Mouse (Mus musculus): ENCODE measurements around the gene Shisa8. TPM values are rescaled to one million over a fixed set of nuclear protein-coding genes. Genes with fewer than 3 reads are reported as not detected.

Shisa8 gene
- polyA plus RNA-seq, 1 experiment from 2014 or later = 0.46 TPM

DNA sequence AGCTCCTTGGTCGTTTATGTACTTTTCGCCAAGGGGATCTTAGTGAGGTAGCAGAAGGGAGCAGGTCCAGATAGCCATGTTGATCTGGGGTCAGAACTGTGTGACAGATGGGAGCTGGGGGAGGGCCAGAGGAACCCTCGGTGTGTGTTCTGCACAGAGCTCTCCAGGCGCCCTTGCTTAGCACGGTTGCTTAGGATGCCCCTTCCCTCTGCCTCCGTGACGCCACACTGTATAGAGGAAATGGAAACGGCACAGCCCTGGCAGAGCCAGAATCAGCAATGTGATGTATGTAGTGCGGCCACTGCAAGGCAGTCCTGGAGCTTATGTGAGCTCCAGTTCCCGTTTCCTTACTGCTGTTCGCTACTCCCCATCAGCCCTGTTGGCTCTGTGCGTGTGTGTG, 16.3 kb downstream of the Shisa8 start:
- Histone ChIP-seq H3K4me2 (ENCODE audit: low read depth) (no peak overlapping the region), H3K4me1 (ENCODE audit: control insufficient read depth, insufficient read depth, low read length) (no peaks in the 10 kb centered on the region), H3K27ac (ENCODE audit: low read depth, low read length) (no peak overlapping the region), H3K36me3 (ENCODE audit: control insufficient read depth, insufficient read depth, low read length) (peaks cover 46% of the 10 kb centered on the region), H3K9ac (ENCODE audit: low read length) (no peak overlapping the region), H3K4me3 (ENCODE audit: low read depth, low read length) (no peak overlapping the region), H3K27me3 (ENCODE audit: control insufficient read depth, insufficient read depth, low read length) (no peaks in the 10 kb centered on the region), H3K9me3 (ENCODE audit: control insufficient read depth, low read length) (no peaks in the 10 kb centered on the region)
- ATAC-seq (ENCODE audit: insufficient read depth, low FRiP score, low TSS enrichment) (no peak), DNase-seq (ENCODE audit: low spot score) (no peak)
- WGBS = 89% methylated on average over 12 of the region's 12 CpGs

- Histone ChIP-seq H3K9me3 (ENCODE audit: control insufficient read depth, low read length) (no peaks in the 10 kb centered on the region), H3K27me3 (ENCODE audit: control insufficient read depth, insufficient read depth, low read length) (no peaks in the 10 kb centered on the region), H3K4me2 (ENCODE audit: low read depth) (no peak overlapping the region), H3K27ac (ENCODE audit: low read depth, low read length) (no peak overlapping the region), H3K4me1 (ENCODE audit: control insufficient read depth, insufficient read depth, low read length) (no peaks in the 10 kb centered on the region), H3K36me3 (ENCODE audit: control insufficient read depth, insufficient read depth, low read length) (peaks cover 30% of the 10 kb centered on the region), H3K9ac (ENCODE audit: low read length) (no peak overlapping the region), H3K4me3 (ENCODE audit: low read depth, low read length) (no peak overlapping the region)
- 86% methylated on average over 8 of the region's 8 CpGs for WGBS
- ATAC-seq (ENCODE audit: insufficient read depth, low FRiP score, low TSS enrichment) (no peak), DNase-seq (ENCODE audit: low spot score) (no peak)
Observed at GRCm38 (mm10) chr15:82192617-82193016, 20.0 kb downstream of the Shisa8 start.

DNA sequence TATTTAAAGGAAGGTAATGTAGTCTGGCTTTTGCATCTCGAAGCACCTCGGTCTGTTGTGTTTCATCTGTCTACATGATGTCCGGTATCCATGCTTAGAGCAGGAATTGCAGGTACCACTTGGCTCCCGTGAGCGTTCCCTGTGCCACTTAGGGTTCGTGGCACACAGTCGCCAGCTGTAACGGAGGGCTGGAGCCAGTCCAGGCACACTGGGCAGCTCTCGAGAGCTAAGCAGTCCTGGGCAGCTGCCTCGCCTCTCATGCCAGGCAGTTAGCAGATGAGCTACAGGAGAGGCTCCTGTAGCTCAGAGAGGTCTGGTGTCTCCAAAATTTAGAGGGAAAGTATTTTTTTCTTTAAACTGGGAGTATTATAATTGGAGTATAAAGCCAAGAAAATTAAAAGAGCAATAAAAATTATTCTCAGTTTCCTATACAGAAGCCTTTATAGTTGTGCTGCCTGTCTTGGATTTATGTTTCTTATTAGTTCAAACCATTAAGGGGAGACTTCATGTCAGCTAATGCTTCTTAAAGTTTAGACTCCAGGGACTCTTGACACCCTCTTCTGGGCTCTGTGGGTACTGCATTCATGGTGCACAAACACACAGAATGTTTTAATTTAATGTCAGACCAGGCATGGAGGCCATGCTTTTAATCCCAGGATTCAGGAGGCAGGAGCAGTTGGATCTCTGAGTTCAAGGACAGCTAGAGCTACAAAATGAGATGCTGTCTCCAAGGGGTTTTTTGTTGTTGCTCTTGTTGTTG, 24.0 kb downstream of the Shisa8 start:
- ATAC-seq (ENCODE audit: insufficient read depth, low FRiP score, low TSS enrichment) = no peak
- Histone ChIP-seq H3K27me3 (ENCODE audit: control insufficient read depth, insufficient read depth, low read length) (no peaks in the 10 kb centered on the region), H3K27ac (ENCODE audit: low read depth, low read length) (no peak overlapping the region), H3K9ac (ENCODE audit: low read length) (no peak overlapping the region), H3K4me1 (ENCODE audit: control insufficient read depth, insufficient read depth, low read length) (no peaks in the 10 kb centered on the region), H3K4me2 (ENCODE audit: low read depth) (no peak overlapping the region), H3K9me3 (ENCODE audit: control insufficient read depth, low read length) (no peaks in the 10 kb centered on the region), H3K36me3 (ENCODE audit: control insufficient read depth, insufficient read depth, low read length) (peaks cover 40% of the 10 kb centered on the region), H3K4me3 (ENCODE audit: low read depth, low read length) (no peak overlapping the region)
- DNase-seq (ENCODE audit: low spot score) = peak; percentile 52
- WGBS = 97% methylated on average over 10 of the region's 10 CpGs

DNA sequence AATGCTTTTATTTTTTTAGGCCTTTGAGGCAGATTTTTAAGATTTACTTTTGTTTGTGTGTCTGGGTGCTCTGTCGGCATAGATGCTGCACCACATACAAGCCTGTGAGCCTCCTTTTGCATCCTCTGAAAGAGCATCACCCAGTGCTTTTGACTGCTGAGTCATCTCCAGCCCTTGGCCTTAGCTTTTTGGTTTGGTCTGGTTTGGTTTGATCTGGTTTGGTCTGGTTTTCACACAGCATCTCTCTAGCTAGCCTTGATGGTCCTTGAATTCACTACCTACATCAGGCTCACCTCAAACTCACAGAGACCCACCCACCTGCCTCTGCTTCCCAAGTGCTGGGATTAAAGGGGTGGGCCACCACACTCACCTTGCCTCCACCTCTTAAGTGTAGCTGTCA, 24.7 kb downstream of the Shisa8 start:
- Histone ChIP-seq H3K36me3 (ENCODE audit: control insufficient read depth, insufficient read depth, low read length) (peaks cover 36% of the 10 kb centered on the region), H3K27me3 (ENCODE audit: control insufficient read depth, insufficient read depth, low read length) (no peaks in the 10 kb centered on the region), H3K9me3 (ENCODE audit: control insufficient read depth, low read length) (no peaks in the 10 kb centered on the region), H3K4me1 (ENCODE audit: control insufficient read depth, insufficient read depth, low read length) (no peaks in the 10 kb centered on the region), H3K4me3 (ENCODE audit: low read depth, low read length) (no peak overlapping the region), H3K9ac (ENCODE audit: low read length) (no peak overlapping the region), H3K4me2 (ENCODE audit: low read depth) (no peak overlapping the region), H3K27ac (ENCODE audit: low read depth, low read length) (no peak overlapping the region)
- no peak for DNase-seq (ENCODE audit: low spot score)
- ATAC-seq (ENCODE audit: insufficient read depth, low FRiP score, low TSS enrichment) = no peak
- 85% methylated on average over 1 of the region's 1 CpGs for WGBS

GRCm38 (mm10) chr15:82187401-82187800, 25.2 kb downstream of the Shisa8 start:
- WGBS = 85% methylated on average over 4 of the region's 4 CpGs
- no peak for DNase-seq (ENCODE audit: low spot score)
- no peak overlapping the region for H3K4me2 ChIP-seq (ENCODE audit: low read depth)
- ATAC-seq (ENCODE audit: insufficient read depth, low FRiP score, low TSS enrichment) = no peak
- H3K9ac ChIP-seq (ENCODE audit: low read length) = no peak overlapping the region
- no peaks in the 10 kb centered on the region for H3K4me1 ChIP-seq (ENCODE audit: control insufficient read depth, insufficient read depth, low read length)
- H3K27ac ChIP-seq (ENCODE audit: low read depth, low read length) = no peak overlapping the region
- no peaks in the 10 kb centered on the region for H3K9me3 ChIP-seq (ENCODE audit: control insufficient read depth, low read length)
- no peaks in the 10 kb centered on the region for H3K27me3 ChIP-seq (ENCODE audit: control insufficient read depth, insufficient read depth, low read length)
- peaks cover 32% of the 10 kb centered on the region for H3K36me3 ChIP-seq (ENCODE audit: control insufficient read depth, insufficient read depth, low read length)
- no peak overlapping the region for H3K4me3 ChIP-seq (ENCODE audit: low read depth, low read length)

- 92% methylated on average over 5 of the region's 5 CpGs for WGBS
- no peak for DNase-seq (ENCODE audit: low spot score)
- Histone ChIP-seq H3K36me3 (ENCODE audit: control insufficient read depth, insufficient read depth, low read length) (peaks cover 36% of the 10 kb centered on the region), H3K4me1 (ENCODE audit: control insufficient read depth, insufficient read depth, low read length) (no peaks in the 10 kb centered on the region), H3K9me3 (ENCODE audit: control insufficient read depth, low read length) (0 out of 2 replicates have a peak, but pooled peaks cover 3% of the 10 kb centered on the region), H3K27ac (ENCODE audit: low read depth, low read length) (no peak overlapping the region), H3K4me2 (ENCODE audit: low read depth) (no peak overlapping the region), H3K4me3 (ENCODE audit: low read depth, low read length) (no peak overlapping the region), H3K27me3 (ENCODE audit: control insufficient read depth, insufficient read depth, low read length) (no peaks in the 10 kb centered on the region), H3K9ac (ENCODE audit: low read length) (no peak overlapping the region)
- no peak for ATAC-seq (ENCODE audit: insufficient read depth, low FRiP score, low TSS enrichment)
Observed at GRCm38 (mm10) chr15:82186931-82187330, 25.7 kb downstream of the Shisa8 start.

DNA sequence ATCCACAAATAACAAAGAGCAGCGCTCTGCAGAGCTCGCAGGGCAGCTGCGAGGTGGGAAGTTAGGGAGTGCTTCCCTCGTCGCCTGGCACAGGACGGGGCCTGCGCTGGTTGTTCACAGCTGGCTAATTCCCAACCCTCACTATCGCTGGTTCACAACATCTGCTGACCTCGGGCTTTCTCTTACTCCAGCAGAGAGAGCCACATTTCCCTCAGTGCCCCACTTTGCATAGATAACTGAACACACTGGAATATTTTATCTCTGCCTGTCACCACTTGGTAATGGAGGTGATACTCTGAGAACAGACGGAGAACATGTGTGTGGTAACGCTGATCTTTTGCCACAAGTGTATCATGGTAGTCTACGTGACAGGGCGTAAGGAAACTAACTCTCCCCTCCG, 26.5 kb downstream of the Shisa8 start:
- 91% methylated on average over 14 of the region's 14 CpGs for WGBS
- H3K27ac ChIP-seq (ENCODE audit: low read depth, low read length) = no peak overlapping the region
- ATAC-seq (ENCODE audit: insufficient read depth, low FRiP score, low TSS enrichment) (no peak), DNase-seq (ENCODE audit: low spot score) (no peak)
- H3K9ac ChIP-seq (ENCODE audit: low read length) = no peak overlapping the region
- no peak overlapping the region for H3K4me3 ChIP-seq (ENCODE audit: low read depth, low read length)
- no peaks in the 10 kb centered on the region for H3K4me1 ChIP-seq (ENCODE audit: control insufficient read depth, insufficient read depth, low read length)
- H3K27me3 ChIP-seq (ENCODE audit: control insufficient read depth, insufficient read depth, low read length) = no peaks in the 10 kb centered on the region
- H3K36me3 ChIP-seq (ENCODE audit: control insufficient read depth, insufficient read depth, low read length) = peaks cover 44% of the 10 kb centered on the region
- 0 out of 2 replicates have a peak, but pooled peaks cover 5% of the 10 kb centered on the region for H3K9me3 ChIP-seq (ENCODE audit: control insufficient read depth, low read length)
- no peak overlapping the region for H3K4me2 ChIP-seq (ENCODE audit: low read depth)

DNA sequence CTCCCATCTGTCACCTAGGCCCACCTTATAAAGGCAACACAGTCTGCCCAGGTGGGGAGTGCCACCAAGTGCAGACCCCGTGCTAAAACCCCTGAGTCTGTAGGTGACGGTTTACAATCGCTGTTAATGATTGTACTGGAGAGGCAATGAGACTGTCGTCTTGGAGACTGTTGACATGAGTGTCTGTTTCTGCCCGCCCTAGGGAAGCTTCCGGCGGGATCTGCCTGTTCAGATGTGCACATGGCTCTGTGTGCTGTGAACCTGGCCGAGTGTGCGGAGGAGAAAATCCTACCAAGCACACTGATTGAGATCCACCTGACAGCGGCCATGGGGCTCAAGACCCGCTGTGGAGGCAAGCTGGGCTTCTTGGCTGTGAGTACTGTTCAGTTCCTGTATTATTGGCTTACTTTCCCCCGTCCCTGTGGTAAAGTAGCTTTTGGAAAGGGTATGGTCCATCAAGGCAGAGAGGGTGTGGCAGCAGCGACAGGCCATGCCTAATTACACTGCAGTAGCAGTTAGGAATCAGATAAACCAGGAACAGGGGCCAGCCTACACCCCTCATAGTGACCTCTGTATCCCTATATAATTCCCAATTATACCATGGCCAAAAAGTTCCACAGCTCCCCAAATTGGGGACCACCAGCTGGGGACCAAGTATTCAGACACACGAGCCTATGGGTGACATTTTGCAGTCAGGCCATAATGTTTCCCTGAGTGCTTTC, 27.4 kb downstream of the Shisa8 start:
- H3K27me3 ChIP-seq (ENCODE audit: control insufficient read depth, insufficient read depth, low read length) = no peaks in the 10 kb centered on the region
- 83% methylated on average over 14 of the region's 14 CpGs for WGBS
- no peak overlapping the region for H3K4me3 ChIP-seq (ENCODE audit: low read depth, low read length)
- DNase-seq (ENCODE audit: low spot score) (no peak), ATAC-seq (ENCODE audit: insufficient read depth, low FRiP score, low TSS enrichment) (no peak)
- 0 out of 2 replicates have a peak, but pooled peaks cover 5% of the 10 kb centered on the region for H3K9me3 ChIP-seq (ENCODE audit: control insufficient read depth, low read length)
- H3K9ac ChIP-seq (ENCODE audit: low read length) = no peak overlapping the region
- H3K4me2 ChIP-seq (ENCODE audit: low read depth) = no peak overlapping the region
- H3K36me3 ChIP-seq (ENCODE audit: control insufficient read depth, insufficient read depth, low read length) = peaks cover 50% of the 10 kb centered on the region
- no peak overlapping the region for H3K27ac ChIP-seq (ENCODE audit: low read depth, low read length)
- H3K4me1 ChIP-seq (ENCODE audit: control insufficient read depth, insufficient read depth, low read length) = no peaks in the 10 kb centered on the region

DNA sequence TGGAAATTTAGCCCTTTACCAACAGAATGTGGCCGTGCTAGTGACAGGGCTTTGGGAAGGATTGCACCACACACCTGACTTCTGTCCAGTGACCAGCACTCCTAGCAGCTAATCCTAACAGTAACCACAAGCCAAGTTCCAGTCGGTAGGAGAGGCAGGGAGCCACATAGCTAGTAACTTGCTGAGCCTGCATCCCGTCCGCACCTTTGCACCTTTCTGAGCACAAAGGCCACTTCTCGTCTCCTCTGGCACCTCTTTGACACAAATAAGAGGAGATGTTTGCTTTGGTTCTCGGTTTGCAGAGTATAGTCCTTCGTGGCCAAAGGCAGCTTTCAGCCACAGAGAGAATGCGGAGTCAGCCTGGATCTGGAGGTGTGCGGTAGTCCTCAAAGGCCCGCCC, 28.0 kb downstream of the Shisa8 start:
- H3K9ac ChIP-seq (ENCODE audit: low read length) = no peak overlapping the region
- peaks cover 56% of the 10 kb centered on the region for H3K36me3 ChIP-seq (ENCODE audit: control insufficient read depth, insufficient read depth, low read length)
- no peak for DNase-seq (ENCODE audit: low spot score)
- 0 out of 2 replicates have a peak overlapping the region, but pooled peaks have one; percentile 9 for H3K27ac ChIP-seq (ENCODE audit: low read depth, low read length)
- no peaks in the 10 kb centered on the region for H3K27me3 ChIP-seq (ENCODE audit: control insufficient read depth, insufficient read depth, low read length)
- 0 out of 2 replicates have a peak, but pooled peaks cover 5% of the 10 kb centered on the region for H3K9me3 ChIP-seq (ENCODE audit: control insufficient read depth, low read length)
- 92% methylated on average over 10 of the region's 10 CpGs for WGBS
- no peaks in the 10 kb centered on the region for H3K4me1 ChIP-seq (ENCODE audit: control insufficient read depth, insufficient read depth, low read length)
- no peak overlapping the region for H3K4me2 ChIP-seq (ENCODE audit: low read depth)
- H3K4me3 ChIP-seq (ENCODE audit: low read depth, low read length) = no peak overlapping the region
- no peak for ATAC-seq (ENCODE audit: insufficient read depth, low FRiP score, low TSS enrichment)

Data from neural tube, embryonic 11.5 days (tissue).